ENCODE assay signal across 21 mouse cellular contexts in genomic region chr9:115683951-115684350, GRCm38 (mm10).
"Had no signal": no experiment of that assay in that cellular context is flagged by ENCODE, and none has a peak within 500 bp of the region (broad histone marks: within the 10 kb centered on the region; RNA-seq: fewer than 3 reads in every experiment).

No protein-coding gene starts in this region.

- H3K36me3 ChIP-seq: lung, embryonic 15.5 days; midbrain, embryonic 10.5 days; midbrain, embryonic 12.5 days; neural tube, embryonic 13.5 days; neural tube, embryonic 15.5 days; stomach, embryonic 15.5 days had no signal

- ATAC-seq: liver, postnatal 0 days; lung, postnatal 0 days; midbrain, embryonic 16.5 days had no signal

- H3K27me3 ChIP-seq: lung, embryonic 15.5 days; midbrain, embryonic 12.5 days; neural tube, embryonic 13.5 days; neural tube, embryonic 15.5 days; stomach, embryonic 15.5 days had no signal

- DNase-seq: liver, postnatal 0 days; lung, adult 2 months; lung, postnatal 14 days; lung, postnatal 36 days; midbrain, embryonic 14.5 days; retina, postnatal 1 day; right cerebral cortex, adult 18-20 months; right cerebral cortex, postnatal 25 days; right cerebral cortex, postnatal 4 days; spleen, adult 18-20 months; thymus, adult 2 months; thymus, postnatal 25 days; thymus, postnatal 4 days had no signal
